Mouse (Mus musculus): ENCODE data around the gene Gm10220. TPM values are rescaled to one million over a fixed set of nuclear protein-coding genes. Genes with fewer than 3 reads are reported as not detected.
"Not testable (repeated sequence)": the region's sequence is repeated elsewhere in the genome, so short reads cannot be mapped to it uniquely, and the experiment has no call there.

The Gm10220 gene
- not detected in 2 replicates for polyA plus RNA-seq (2011; ENCODE audit: insufficient read depth, insufficient read length, low read depth, missing spikeins)

DNA sequence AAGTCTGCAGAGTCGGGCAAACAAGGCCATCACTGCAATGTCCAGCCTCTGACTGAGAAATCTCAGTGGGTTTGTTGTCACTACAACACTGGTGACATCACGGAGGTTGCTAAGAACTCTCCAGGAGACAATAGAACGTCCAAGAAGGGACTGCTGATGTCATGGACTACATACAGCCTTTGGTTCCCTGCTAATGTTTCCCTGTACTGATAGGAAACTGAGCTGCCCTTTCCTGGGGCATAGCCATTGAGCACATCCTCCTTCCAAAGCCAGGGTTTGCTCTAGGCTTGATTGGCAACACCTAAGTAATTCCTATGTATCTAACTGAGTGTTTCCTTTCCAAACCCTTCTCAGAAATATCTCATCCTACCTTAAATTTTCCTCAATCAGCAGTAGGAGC is at the start of gene Gm10220:
TSS of gene Gm10220 (minus strand) at position 101 of the 400 bp plus-strand sequence.
- not testable (repeated sequence) for H3K36me3 ChIP-seq (ENCODE audit: control insufficient read depth, insufficient read depth, low read length, poor library complexity, severe bottlenecking); H3K27ac ChIP-seq (ENCODE audit: insufficient read depth, low read length); H3K27me3 ChIP-seq (ENCODE audit: control insufficient read depth, insufficient read depth, low read length, poor library complexity, severe bottlenecking); H3K9ac ChIP-seq (ENCODE audit: low read depth, poor library complexity, severe bottlenecking); H3K4me1 ChIP-seq (ENCODE audit: control insufficient read depth, insufficient read depth, low read length); H3K4me3 ChIP-seq (ENCODE audit: low read depth, low read length); H3K9me3 ChIP-seq (replicated peaks; ENCODE audit: control insufficient read depth, insufficient read depth, low read length, poor library complexity, severe bottlenecking)

DNA sequence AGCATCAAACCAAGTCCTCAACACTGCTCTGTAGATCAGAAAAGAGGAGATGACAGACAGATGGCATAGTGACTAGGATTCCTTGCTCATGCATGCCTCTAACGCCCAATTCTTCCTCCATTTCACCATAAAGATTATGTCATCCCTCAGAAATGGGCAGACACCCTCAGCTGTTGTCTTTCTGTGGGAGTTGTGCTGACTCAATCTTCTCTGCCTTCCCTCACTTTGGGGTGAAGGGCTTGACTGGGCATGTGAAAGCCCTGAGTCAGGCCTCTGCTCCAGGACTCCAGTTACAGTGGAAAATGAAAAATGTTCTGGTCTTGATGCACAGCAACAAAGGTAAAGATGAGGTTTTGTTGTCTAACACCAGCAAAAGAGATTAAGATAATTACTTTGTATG is 48.6 kb upstream of the Gm10220 start:
- Histone ChIP-seq H3K4me3 (ENCODE audit: low read depth, low read length) (no peak overlapping the region), H3K4me1 (ENCODE audit: control insufficient read depth, insufficient read depth, low read length) (no peaks in the 10 kb centered on the region), H3K27me3 (ENCODE audit: control insufficient read depth, insufficient read depth, low read length, poor library complexity, severe bottlenecking) (no peaks in the 10 kb centered on the region), H3K36me3 (ENCODE audit: control insufficient read depth, insufficient read depth, low read length, poor library complexity, severe bottlenecking) (no peaks in the 10 kb centered on the region), H3K27ac (ENCODE audit: insufficient read depth, low read length) (no peak overlapping the region), H3K9ac (ENCODE audit: low read depth, poor library complexity, severe bottlenecking) (no peak overlapping the region), H3K9me3 (replicated peaks; ENCODE audit: control insufficient read depth, insufficient read depth, low read length, poor library complexity, severe bottlenecking) (peaks cover 5% of the 10 kb centered on the region; the same call in 1 of the 2 replicates)
- TF ChIP-seq POLR2A (IDR thresholded peaks at IDR 0.05; ENCODE audit: insufficient read depth, low read length): no peak
- TF ChIP-seq EP300 (IDR thresholded peaks at IDR 0.05; ENCODE audit: insufficient read depth, low read depth, low read length): no peak
- no peak for TF ChIP-seq CTCF (IDR thresholded peaks at IDR 0.05; ENCODE audit: low read depth, low read length)

DNA sequence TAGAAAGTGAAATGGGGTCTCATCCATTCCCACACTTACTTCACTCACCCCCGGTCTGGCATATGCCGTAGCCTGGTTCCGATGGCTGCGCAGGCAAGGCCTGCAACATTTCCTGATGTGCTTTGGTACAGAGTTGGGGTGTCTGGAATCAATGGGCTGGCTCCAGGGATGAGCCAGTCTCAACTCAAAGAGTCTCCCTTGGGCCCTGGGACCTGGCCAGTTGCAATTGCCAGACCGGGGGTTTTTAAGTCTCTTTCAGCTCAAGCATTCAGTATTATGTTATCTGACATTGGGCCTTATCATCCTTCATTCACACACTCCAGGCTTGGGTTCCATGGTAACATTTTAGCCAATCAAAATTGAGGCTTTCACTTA is 44.6 kb upstream of the Gm10220 start:
- TF ChIP-seq EP300 (IDR thresholded peaks at IDR 0.05; ENCODE audit: insufficient read depth, low read depth, low read length): no peak

DNA sequence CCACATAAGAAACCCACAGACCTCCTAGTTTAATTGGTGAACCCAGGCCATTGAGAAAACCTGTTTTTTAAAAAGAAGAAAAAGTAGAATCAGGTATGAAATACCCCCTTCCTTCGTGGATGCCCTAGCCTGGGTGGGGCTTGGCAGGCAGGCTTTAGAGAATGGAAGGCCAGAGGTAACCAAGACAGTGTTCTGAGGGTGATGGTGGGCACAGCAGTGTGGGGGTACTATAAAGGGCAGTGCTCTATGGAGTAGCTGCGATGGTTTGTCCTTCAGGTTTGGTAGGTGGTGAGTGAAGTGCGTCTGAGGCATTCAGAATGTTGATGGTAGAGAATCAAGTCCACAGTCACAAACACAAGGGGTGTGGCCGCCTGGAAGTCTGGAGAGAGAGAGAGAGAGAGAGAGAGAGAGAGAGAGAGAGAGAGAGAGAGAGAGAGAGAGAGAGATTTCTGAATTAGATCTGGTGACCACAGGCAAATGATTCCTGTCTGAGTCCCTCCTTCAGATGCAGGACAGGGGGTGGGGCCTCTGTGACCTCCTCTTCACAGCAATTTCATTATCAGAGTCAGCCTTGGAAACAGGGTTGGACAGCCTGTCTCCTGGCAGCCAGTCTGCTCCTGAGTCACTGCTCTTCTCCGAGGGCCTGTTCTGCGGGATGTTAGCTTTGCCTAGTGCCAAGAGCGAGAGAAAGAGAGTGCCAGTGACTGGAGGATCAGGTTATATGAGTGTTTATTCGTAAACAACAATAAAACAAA is 44.0 kb upstream of the Gm10220 start:
- no peaks in the 10 kb centered on the region for H3K27me3 ChIP-seq (ENCODE audit: control insufficient read depth, insufficient read depth, low read length, poor library complexity, severe bottlenecking)
- no peaks in the 10 kb centered on the region for H3K36me3 ChIP-seq (ENCODE audit: control insufficient read depth, insufficient read depth, low read length, poor library complexity, severe bottlenecking)
- no peaks in the 10 kb centered on the region for H3K9me3 ChIP-seq (replicated peaks; ENCODE audit: control insufficient read depth, insufficient read depth, low read length, poor library complexity, severe bottlenecking)
- no peaks in the 10 kb centered on the region for H3K4me1 ChIP-seq (ENCODE audit: control insufficient read depth, insufficient read depth, low read length)
- H3K4me3 ChIP-seq (ENCODE audit: low read depth, low read length): no peak overlapping the region
- H3K9ac ChIP-seq (ENCODE audit: low read depth, poor library complexity, severe bottlenecking): no peak overlapping the region
- no peak for TF ChIP-seq CTCF (IDR thresholded peaks at IDR 0.05; ENCODE audit: low read depth, low read length)
- TF ChIP-seq POLR2A (IDR thresholded peaks at IDR 0.05; ENCODE audit: insufficient read depth, low read length): no peak
- no peak for TF ChIP-seq EP300 (IDR thresholded peaks at IDR 0.05; ENCODE audit: insufficient read depth, low read depth, low read length)
- no peak overlapping the region for H3K27ac ChIP-seq (ENCODE audit: insufficient read depth, low read length)

More for the DNA sequence above, 44.6 kb upstream of the Gm10220 start:
- H3K27ac ChIP-seq (ENCODE audit: insufficient read depth, low read length): no peak overlapping the region
- no peaks in the 10 kb centered on the region for H3K36me3 ChIP-seq (ENCODE audit: control insufficient read depth, insufficient read depth, low read length, poor library complexity, severe bottlenecking)
- no peaks in the 10 kb centered on the region for H3K27me3 ChIP-seq (ENCODE audit: control insufficient read depth, insufficient read depth, low read length, poor library complexity, severe bottlenecking)
- H3K9me3 ChIP-seq (replicated peaks; ENCODE audit: control insufficient read depth, insufficient read depth, low read length, poor library complexity, severe bottlenecking): no peaks in the 10 kb centered on the region
- no peak overlapping the region for H3K4me3 ChIP-seq (ENCODE audit: low read depth, low read length)
- H3K9ac ChIP-seq (ENCODE audit: low read depth, poor library complexity, severe bottlenecking): no peak overlapping the region
- H3K4me1 ChIP-seq (ENCODE audit: control insufficient read depth, insufficient read depth, low read length): no peaks in the 10 kb centered on the region

DNA sequence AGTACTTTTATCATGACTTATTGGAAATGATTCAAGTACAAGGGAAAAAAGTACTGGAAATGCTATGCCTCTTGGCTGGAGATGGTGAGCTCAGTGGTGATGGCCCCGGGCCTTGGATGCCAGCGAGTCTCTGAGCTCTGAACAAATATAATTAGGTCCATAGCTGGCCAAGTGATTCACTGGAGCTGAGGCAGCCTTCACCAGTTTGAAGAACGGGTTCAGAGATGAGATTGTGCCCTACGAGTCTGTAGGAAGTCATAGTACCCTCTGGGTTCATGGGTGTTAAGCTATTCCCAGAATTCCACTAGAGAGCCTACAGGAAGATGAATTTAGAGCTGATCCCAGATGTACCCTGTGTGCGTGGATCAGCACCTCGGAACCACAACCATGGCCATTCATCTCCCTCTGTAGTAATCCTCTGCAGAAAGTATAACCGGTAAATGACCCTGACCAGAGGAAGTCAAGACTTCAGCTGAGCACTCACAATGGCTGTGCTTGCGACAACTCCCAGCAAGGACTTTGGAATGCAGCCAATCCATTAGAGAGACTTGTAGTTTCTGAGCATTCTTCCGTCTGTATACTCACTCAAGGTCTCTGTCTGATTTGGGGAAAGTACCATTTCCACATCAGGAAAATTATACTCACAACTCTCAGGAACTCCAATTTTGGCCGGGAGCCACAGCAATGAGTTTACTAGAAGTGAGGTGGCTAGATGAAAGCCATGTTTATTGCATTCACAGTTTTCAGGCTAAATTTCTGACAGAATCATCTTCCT is 36.4 kb upstream of the Gm10220 start:
- H3K4me3 ChIP-seq (ENCODE audit: low read depth, low read length): no peak overlapping the region
- no peak overlapping the region for H3K9ac ChIP-seq (ENCODE audit: low read depth, poor library complexity, severe bottlenecking)
- no peak overlapping the region for H3K27ac ChIP-seq (ENCODE audit: insufficient read depth, low read length)
- H3K27me3 ChIP-seq (ENCODE audit: control insufficient read depth, insufficient read depth, low read length, poor library complexity, severe bottlenecking): no peaks in the 10 kb centered on the region
- H3K36me3 ChIP-seq (ENCODE audit: control insufficient read depth, insufficient read depth, low read length, poor library complexity, severe bottlenecking): no peaks in the 10 kb centered on the region
- H3K9me3 ChIP-seq (replicated peaks; ENCODE audit: control insufficient read depth, insufficient read depth, low read length, poor library complexity, severe bottlenecking): no peaks in the 10 kb centered on the region
- H3K4me1 ChIP-seq (ENCODE audit: control insufficient read depth, insufficient read depth, low read length): no peaks in the 10 kb centered on the region
- TF ChIP-seq EP300 (IDR thresholded peaks at IDR 0.05; ENCODE audit: insufficient read depth, low read depth, low read length): no peak
- TF ChIP-seq POLR2A (IDR thresholded peaks at IDR 0.05; ENCODE audit: insufficient read depth, low read length): no peak
- no peak for TF ChIP-seq CTCF (IDR thresholded peaks at IDR 0.05; ENCODE audit: low read depth, low read length)

DNA sequence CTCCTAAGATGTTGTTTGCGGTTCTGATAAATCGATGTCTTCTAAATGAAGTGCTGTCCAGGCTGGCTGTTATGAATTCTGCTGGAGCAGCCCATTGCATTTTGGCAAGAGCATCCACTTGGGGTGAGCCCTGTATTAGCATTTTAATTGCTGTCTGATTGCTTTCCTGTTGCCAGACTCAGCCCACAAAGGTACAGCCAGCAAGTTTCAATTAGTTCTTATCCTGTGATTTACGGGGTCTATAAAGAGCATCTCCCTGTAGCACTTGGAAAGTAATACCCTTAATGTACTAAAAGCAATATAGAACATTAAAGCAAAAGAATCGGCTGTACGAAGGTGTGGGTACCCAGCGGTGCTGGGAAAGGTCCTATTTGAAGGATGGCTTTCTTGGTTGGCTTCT is 21.7 kb upstream of the Gm10220 start:
- Histone ChIP-seq H3K27ac (ENCODE audit: insufficient read depth, low read length) (no peak overlapping the region), H3K4me1 (ENCODE audit: control insufficient read depth, insufficient read depth, low read length) (no peaks in the 10 kb centered on the region), H3K9me3 (replicated peaks; ENCODE audit: control insufficient read depth, insufficient read depth, low read length, poor library complexity, severe bottlenecking) (peaks cover 5% of the 10 kb centered on the region; the same call in 1 of the 2 replicates), H3K27me3 (ENCODE audit: control insufficient read depth, insufficient read depth, low read length, poor library complexity, severe bottlenecking) (no peaks in the 10 kb centered on the region), H3K9ac (ENCODE audit: low read depth, poor library complexity, severe bottlenecking) (no peak overlapping the region), H3K36me3 (ENCODE audit: control insufficient read depth, insufficient read depth, low read length, poor library complexity, severe bottlenecking) (no peaks in the 10 kb centered on the region), H3K4me3 (ENCODE audit: low read depth, low read length) (no peak overlapping the region)
- TF ChIP-seq CTCF (IDR thresholded peaks at IDR 0.05; ENCODE audit: low read depth, low read length): no peak
- no peak for TF ChIP-seq POLR2A (IDR thresholded peaks at IDR 0.05; ENCODE audit: insufficient read depth, low read length)
- no peak for TF ChIP-seq EP300 (IDR thresholded peaks at IDR 0.05; ENCODE audit: insufficient read depth, low read depth, low read length)

DNA sequence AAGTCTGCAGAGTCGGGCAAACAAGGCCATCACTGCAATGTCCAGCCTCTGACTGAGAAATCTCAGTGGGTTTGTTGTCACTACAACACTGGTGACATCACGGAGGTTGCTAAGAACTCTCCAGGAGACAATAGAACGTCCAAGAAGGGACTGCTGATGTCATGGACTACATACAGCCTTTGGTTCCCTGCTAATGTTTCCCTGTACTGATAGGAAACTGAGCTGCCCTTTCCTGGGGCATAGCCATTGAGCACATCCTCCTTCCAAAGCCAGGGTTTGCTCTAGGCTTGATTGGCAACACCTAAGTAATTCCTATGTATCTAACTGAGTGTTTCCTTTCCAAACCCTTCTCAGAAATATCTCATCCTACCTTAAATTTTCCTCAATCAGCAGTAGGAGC is 16.0 kb downstream of the Gm10220 start, which contains the start of gene 5031410I06Rik:
TSS of gene 5031410I06Rik (minus strand) at position 101 of the 400 bp plus-strand sequence.
- not testable (repeated sequence) for H3K9ac ChIP-seq (ENCODE audit: low read depth, poor library complexity, severe bottlenecking); H3K27me3 ChIP-seq (ENCODE audit: control insufficient read depth, insufficient read depth, low read length, poor library complexity, severe bottlenecking); H3K36me3 ChIP-seq (ENCODE audit: control insufficient read depth, insufficient read depth, low read length, poor library complexity, severe bottlenecking); H3K9me3 ChIP-seq (replicated peaks; ENCODE audit: control insufficient read depth, insufficient read depth, low read length, poor library complexity, severe bottlenecking); H3K27ac ChIP-seq (ENCODE audit: insufficient read depth, low read length); H3K4me1 ChIP-seq (ENCODE audit: control insufficient read depth, insufficient read depth, low read length); H3K4me3 ChIP-seq (ENCODE audit: low read depth, low read length)

DNA sequence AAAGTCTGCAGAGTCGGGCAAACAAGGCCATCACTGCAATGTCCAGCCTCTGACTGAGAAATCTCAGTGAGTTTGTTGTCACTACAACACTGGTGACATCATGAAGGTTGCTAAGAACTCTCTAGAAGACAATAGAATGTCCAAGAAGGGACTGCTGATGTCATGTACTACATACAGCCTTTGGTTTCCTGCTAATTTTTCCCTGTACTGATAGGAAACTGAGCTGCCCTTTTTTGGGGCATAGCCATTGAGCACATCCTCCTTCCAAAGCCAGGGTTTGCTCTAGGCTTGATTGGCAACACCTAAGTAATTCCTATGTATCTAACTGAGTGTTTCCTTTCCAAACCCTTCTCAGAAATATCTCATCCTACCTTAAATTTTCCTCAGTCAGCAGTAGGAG is 32.0 kb downstream of the Gm10220 start, which contains the start of gene Gm10471:
TSS of gene Gm10471 (minus strand) at position 101 of the 400 bp plus-strand sequence.
- not testable (repeated sequence) for H3K4me1 ChIP-seq (ENCODE audit: control insufficient read depth, insufficient read depth, low read length); H3K4me3 ChIP-seq (ENCODE audit: low read depth, low read length); H3K9me3 ChIP-seq (replicated peaks; ENCODE audit: control insufficient read depth, insufficient read depth, low read length, poor library complexity, severe bottlenecking); H3K36me3 ChIP-seq (ENCODE audit: control insufficient read depth, insufficient read depth, low read length, poor library complexity, severe bottlenecking); H3K27me3 ChIP-seq (ENCODE audit: control insufficient read depth, insufficient read depth, low read length, poor library complexity, severe bottlenecking); H3K27ac ChIP-seq (ENCODE audit: insufficient read depth, low read length); H3K9ac ChIP-seq (ENCODE audit: low read depth, poor library complexity, severe bottlenecking)
